Mouse (Mus musculus) MEL (cell line): ENCODE measurements around the gene Olfr924. TPM values are rescaled to one million over a fixed set of nuclear protein-coding genes. Genes with fewer than 3 reads are reported as not detected.

Experiments
- DNase-seq: peaks from one replicate; pipeline ENCODE4 v3.0.0; 2011; ENCODE audit warnings: low read depth, low spot score
- H3K27ac ChIP-seq: 2 replicates; pipeline ENCODE4 v1.5.1; 2012; ENCODE audit warnings: low read depth, mild to moderate bottlenecking, control low read depth, low read length, moderate library complexity; ENCODE audit not compliant: control insufficient read depth
- H3K27me3 ChIP-seq, 2 experiments: fragments of 150-350 bp in 1 of 2; sonication (generic) in 1 of 2; 2 replicates each; pipeline ENCODE4 v1.6.1; 2012; ENCODE audit warnings: low read length in 2 of 2, mild to moderate bottlenecking in 2 of 2, improper control_type of control experiment in 1 of 2, moderate library complexity in 1 of 2; ENCODE audit not compliant: insufficient read depth in 2 of 2, control insufficient read depth in 1 of 2
- H3K36me3 ChIP-seq, 2 experiments: 2 replicates each; pipeline ENCODE4 v1.6.1; 2012 to 2014; ENCODE audit warnings: low read length in 2 of 2, improper control_type of control experiment in 1 of 2, inconsistent platforms in 1 of 2, mild to moderate bottlenecking in 1 of 2; ENCODE audit not compliant: insufficient read depth in 2 of 2, control insufficient read depth in 1 of 2
- H3K4me1 ChIP-seq, 2 experiments: fragments of 150-350 bp in 1 of 2; sonication (generic) in 1 of 2; 2 replicates each; pipeline ENCODE4 v1.6.1; 2012; ENCODE audit warnings: low read length in 2 of 2, improper control_type of control experiment in 1 of 2, mild to moderate bottlenecking in 1 of 2; ENCODE audit not compliant: insufficient read depth in 2 of 2, control insufficient read depth in 1 of 2
- H3K4me3 ChIP-seq, 2 experiments: fragments of 150-350 bp in 1 of 2; sonication (generic) in 1 of 2; 2 replicates each; pipeline ENCODE4 v1.5.1; 2012; ENCODE audit warnings: low read depth in 2 of 2, low read length in 2 of 2, mild to moderate bottlenecking in 2 of 2, moderate library complexity in 2 of 2, control low read depth in 1 of 2, improper control_type of control experiment in 1 of 2; ENCODE audit not compliant: control insufficient read depth in 1 of 2, insufficient read depth in 1 of 2
- H3K79me2 ChIP-seq: 2 replicates; pipeline ENCODE4 v1.6.1; 2012; ENCODE audit warnings: mild to moderate bottlenecking, low read length, moderate library complexity; ENCODE audit not compliant: control insufficient read depth, poor library complexity, insufficient read depth
- H3K9ac ChIP-seq: 2 replicates; pipeline ENCODE4 v1.6.1; 2012; ENCODE audit warnings: low read depth, mild to moderate bottlenecking, control low read depth, low read length, moderate library complexity; ENCODE audit not compliant: control insufficient read depth, poor library complexity, severe bottlenecking
- H3K9me3 ChIP-seq: fragments of 150-350 bp; sonication (generic); replicated peaks from 2 replicates; pipeline ENCODE4 v1.6.1; 2012; ENCODE audit warnings: mild to moderate bottlenecking, low read length, improper control_type of control experiment, moderate library complexity; ENCODE audit not compliant: insufficient read depth
- BHLHE40 ChIP-seq: IDR thresholded peaks from 2 replicates; pipeline ENCODE4 v1.6.1; 2012; ENCODE audit warnings: low read depth, mild to moderate bottlenecking, inconsistent platforms, low read length, improper control_type of control experiment, borderline replicate concordance
- ELF1 ChIP-seq: IDR thresholded peaks from 2 replicates; pipeline ENCODE4 v1.6.1; 2014; ENCODE audit warnings: low read depth, mild to moderate bottlenecking, inconsistent platforms, low read length, improper control_type of control experiment, moderate library complexity
- EP300 ChIP-seq, 2 experiments: IDR thresholded peaks; 2 replicates each; pipeline ENCODE4 v1.6.1; 2011; ENCODE audit warnings: improper control_type of control experiment in 2 of 2, low read length in 2 of 2, low read depth in 1 of 2, mild to moderate bottlenecking in 1 of 2
- ETS1 ChIP-seq: IDR thresholded peaks from 2 replicates; pipeline ENCODE4 v1.6.1; 2012; ENCODE audit warnings: low read depth, mild to moderate bottlenecking, inconsistent platforms, low read length, improper control_type of control experiment, moderate library complexity
- GABPA ChIP-seq: IDR thresholded peaks from 2 replicates; pipeline ENCODE4 v1.6.1; 2012; ENCODE audit warnings: low read depth, mild to moderate bottlenecking, inconsistent platforms, low read length, improper control_type of control experiment, moderate library complexity
- GATA1 ChIP-seq: IDR thresholded peaks from 2 replicates; pipeline ENCODE4 v1.6.1; 2011; ENCODE audit warnings: low read depth, low read length, improper control_type of control experiment
- HCFC1 ChIP-seq: IDR thresholded peaks from 2 replicates; pipeline ENCODE4 v1.6.1; 2012; ENCODE audit warnings: low read depth, mild to moderate bottlenecking, inconsistent platforms, low read length, improper control_type of control experiment, moderate library complexity
- KAT2A ChIP-seq: conservative IDR thresholded peaks from 2 replicates; pipeline ENCODE4 v1.6.1; 2012; ENCODE audit warnings: low read depth, low read length, improper control_type of control experiment, inconsistent platforms
- MAFK ChIP-seq: IDR thresholded peaks from 2 replicates; pipeline ENCODE4 v1.6.1; 2011; ENCODE audit warnings: low read depth, mild to moderate bottlenecking, low read length, improper control_type of control experiment, borderline replicate concordance
- MAX ChIP-seq: IDR thresholded peaks from 2 replicates; pipeline ENCODE4 v1.6.1; 2011; ENCODE audit warnings: low read length, improper control_type of control experiment
- MAZ ChIP-seq: IDR thresholded peaks from 2 replicates; pipeline ENCODE4 v1.6.1; 2012; ENCODE audit warnings: low read depth, mild to moderate bottlenecking, inconsistent platforms, low read length, improper control_type of control experiment
- MEF2A ChIP-seq: IDR thresholded peaks from 2 replicates; pipeline ENCODE4 v1.6.1; 2014; ENCODE audit warnings: low read depth, mild to moderate bottlenecking, inconsistent platforms, low read length, improper control_type of control experiment; ENCODE audit not compliant: poor library complexity, insufficient replicate concordance, severe bottlenecking; ENCODE audit errors: extremely low read depth
- MYB ChIP-seq: IDR thresholded peaks from 2 replicates; pipeline ENCODE4 v1.6.1; 2011; ENCODE audit warnings: mild to moderate bottlenecking, low read depth, low read length, improper control_type of control experiment
- NRF1 ChIP-seq: IDR thresholded peaks from 2 replicates; pipeline ENCODE4 v1.6.1; 2014; ENCODE audit warnings: low read depth, mild to moderate bottlenecking, inconsistent platforms, low read length, improper control_type of control experiment, moderate library complexity; ENCODE audit not compliant: poor library complexity, insufficient read depth, severe bottlenecking
- POLR2A ChIP-seq, 2 experiments: IDR thresholded peaks; 2 replicates each; pipeline ENCODE4 v1.6.1; 2011 to 2012; ENCODE audit warnings: low read length in 2 of 2, mild to moderate bottlenecking in 2 of 2, control low read depth in 1 of 2, improper control_type of control experiment in 1 of 2, low read depth in 1 of 2, moderate library complexity in 1 of 2; ENCODE audit not compliant: control insufficient read depth in 1 of 2, insufficient read depth in 1 of 2, poor library complexity in 1 of 2
- POLR2AphosphoS5 ChIP-seq: IDR thresholded peaks from 2 replicates; pipeline ENCODE4 v1.6.1; 2012; ENCODE audit warnings: low read depth, borderline replicate concordance, mild to moderate bottlenecking, inconsistent platforms, low read length, moderate library complexity, mixed read lengths
- RCOR1 ChIP-seq: IDR thresholded peaks from 2 replicates; pipeline ENCODE4 v1.6.1; 2012; ENCODE audit warnings: low read depth, mild to moderate bottlenecking, inconsistent platforms, low read length, improper control_type of control experiment
- TBP ChIP-seq: IDR thresholded peaks from 2 replicates; pipeline ENCODE4 v1.8.0; 2011; ENCODE audit warnings: low read depth, low read length, improper control_type of control experiment
- UBTF ChIP-seq: IDR thresholded peaks from 2 replicates; pipeline ENCODE4 v1.6.1; 2012; ENCODE audit warnings: low read depth, mild to moderate bottlenecking, inconsistent platforms, low read length, improper control_type of control experiment, moderate library complexity, borderline replicate concordance; ENCODE audit not compliant: insufficient read depth
- USF1 ChIP-seq: IDR thresholded peaks from 2 replicates; pipeline ENCODE4 v1.6.1; 2014; ENCODE audit warnings: low read depth, mild to moderate bottlenecking, inconsistent platforms, low read length, improper control_type of control experiment, moderate library complexity
- USF2 ChIP-seq, 2 experiments: IDR thresholded peaks; 2 replicates each; pipeline ENCODE4 v1.6.1; 2011 to 2012; ENCODE audit warnings: improper control_type of control experiment in 2 of 2, low read length in 2 of 2, borderline replicate concordance in 1 of 2, inconsistent platforms in 1 of 2, low read depth in 1 of 2, mild to moderate bottlenecking in 1 of 2; ENCODE audit not compliant: insufficient read depth in 1 of 2
- polyA plus RNA-seq, 2 experiments: library from polyadenylated mRNA; stranded (reverse) in 1 of 2; unstranded in 1 of 2; fragments of >175 nt in 1 of 2; fragments of >200 nt in 1 of 2; gene quantifications; 2 replicates each; pipeline versions ENCODE4 v1.2.1 to v1.2.4; 2012; ENCODE audit warnings: low replicate concordance in 2 of 2, low read depth in 1 of 2; ENCODE audit not compliant: insufficient read length in 2 of 2, insufficient read depth in 1 of 2, missing spikeins in 1 of 2
- total RNA-seq: library from RNA; depleted of rRNA; stranded (reverse); fragments of 300-350 nt; gene quantifications from 2 replicates; pipeline ENCODE4 v1.2.3, GENCODE M21; 2012

Gene Olfr924
- total and polyA plus RNA-seq, 3 experiments = not detected

- no peak for DNase-seq
- H3K4me1 ChIP-seq = no peaks in the 10 kb centered on the region; a peak in 1 of 4 replicates
- TF ChIP-seq POLR2A (IDR thresholded peaks at IDR 0.05; ENCODE audit: control insufficient read depth in 1 of 2, insufficient read depth in 1 of 2, low read depth in 1 of 2, low read length in 2 of 2, poor library complexity in 1 of 2) (no peak), MAZ (no peak), TBP (no peak), MAX (no peak), UBTF (no peak), GATA1 (no peak), MAFK (no peak), ELF1 (no peak), USF1 (no peak), ETS1 (no peak), BHLHE40 (no peak), HCFC1 (no peak), RCOR1 (no peak), KAT2A (no peak), MYB (no peak), MEF2A (no peak), POLR2AphosphoS5 (no peak), NRF1 (no peak)
- TF ChIP-seq, all 39 proteins: peak for 0
- Histone ChIP-seq H3K9ac (no peak within 1 kb of the TSS), H3K79me2 (no peaks in the 10 kb centered on the region), H3K9me3 (no peaks in the 10 kb centered on the region), H3K27me3 (no peaks in the 10 kb centered on the region), H3K27ac (no peak within 1 kb of the TSS), H3K36me3 (0 out of 4 replicates have a peak, but pooled peaks cover 0 to 2% of the 10 kb centered on the region in 2 experiments), H3K4me3 (no peak within 1 kb of the TSS)
Observed at GRCm38 (mm10) chr9:38814314-38814713, 29.9 kb upstream of the Olfr924 start, which contains the start of gene Olfr922. Olfr922 (plus strand) TSS chr9:38814614.

GRCm38 (mm10) chr9:38815458-38815986, 28.7 kb upstream of the Olfr924 start:
- H3K9ac ChIP-seq = no peak overlapping the region
- no peaks in the 10 kb centered on the region for H3K9me3 ChIP-seq
- TF ChIP-seq BHLHE40 (no peak), USF2 (IDR thresholded peaks at IDR 0.05; ENCODE audit: borderline replicate concordance in 1 of 2, insufficient read depth in 1 of 2, low read depth in 1 of 2, low read length in 2 of 2) (no peak), EP300 (IDR thresholded peaks at IDR 0.05; ENCODE audit: low read depth in 1 of 2, low read length in 2 of 2) (0 out of 4 replicates have a peak, but pooled peaks of 1 of the 2 experiments have one; percentile 7), POLR2AphosphoS5 (no peak), USF1 (no peak), GABPA (no peak)
- TF ChIP-seq, all 39 proteins: peak for 1
- H3K27me3 ChIP-seq = no peaks in the 10 kb centered on the region
- DNase-seq = peak; percentile 38
- no peak overlapping the region for H3K27ac ChIP-seq
- H3K79me2 ChIP-seq = no peaks in the 10 kb centered on the region
- 0 out of 4 replicates have a peak, but pooled peaks cover 0 to 2% of the 10 kb centered on the region in 2 experiments for H3K36me3 ChIP-seq
- H3K4me1 ChIP-seq = no peaks in the 10 kb centered on the region; a peak in 1 of 4 replicates
- no peak overlapping the region for H3K4me3 ChIP-seq
